Mouse (Mus musculus) kidney, embryonic 16.5 days (tissue): ENCODE measurements around the gene Loxl3. TPM values are rescaled to one million over a fixed set of nuclear protein-coding genes. Genes with fewer than 3 reads are reported as not detected.

Source experiments
- ATAC-seq: fragments of 200-750 bp; cut with Nextera tagmentation; 2 replicates; pipeline ENCODE4 v1.8.0; 2017; ENCODE audit warnings: moderate TSS enrichment; ENCODE audit not compliant: low FRiP score, low TSS enrichment
- H3K27ac ChIP-seq: fragments of 300-500 bp; sonication (generic); 2 replicates; pipeline ENCODE4 v1.5.1; 2014; ENCODE audit warnings: low read length
- H3K27me3 ChIP-seq: fragments of 300-500 bp; sonication (generic); 2 replicates; pipeline ENCODE4 v1.6.1; 2014; ENCODE audit warnings: low read length, control low read depth, mixed read lengths; ENCODE audit not compliant: insufficient read depth
- H3K36me3 ChIP-seq: fragments of 300-500 bp; sonication (generic); 2 replicates; pipeline ENCODE4 v1.6.1; 2014; ENCODE audit warnings: low read length, control low read depth, mixed read lengths; ENCODE audit not compliant: insufficient read depth
- H3K4me1 ChIP-seq: fragments of 300-500 bp; sonication (generic); 2 replicates; pipeline ENCODE4 v1.6.1; 2014; ENCODE audit warnings: low read length, control low read depth, mixed read lengths; ENCODE audit not compliant: insufficient read depth
- H3K4me2 ChIP-seq: fragments of 300-500 bp; sonication (generic); replicated peaks from 2 replicates; pipeline ENCODE4 v1.6.1; 2014; ENCODE audit warnings: low read depth, low read length
- H3K4me3 ChIP-seq: fragments of 300-500 bp; sonication (generic); 2 replicates; pipeline ENCODE4 v1.5.1; 2014; ENCODE audit warnings: mild to moderate bottlenecking, low read length
- H3K9ac ChIP-seq: fragments of 300-500 bp; sonication (generic); replicated peaks from 2 replicates; pipeline ENCODE4 v1.6.1; 2014; ENCODE audit warnings: low read length
- H3K9me3 ChIP-seq: fragments of 300-500 bp; sonication (generic); 2 replicates; pipeline ENCODE4 v1.6.1; 2016; ENCODE audit warnings: low read length, control low read depth
- WGBS: fragments of 180-500 bp; shearing (Covaris S2); extraction: QIAGEN DNeasy Blood & Tissue Kit; methylation state at CpG from one replicate; pipeline ENCODE4 v1.1.7; 2014; 5-methylcytosine and 5-hydroxymethylcytosine counted together
- polyA plus RNA-seq: library from polyadenylated mRNA; unstranded; fragments of >200 nt; fragmentation: Nextera tagmentation; extraction: Ambion mirVana; gene quantifications from 2 replicates; pipeline ENCODE4 v1.2.1, GENCODE M21; 2015

Gene Loxl3
- polyA plus RNA-seq, 1 experiment from 2014 or later = 26.1 TPM

GRCm38 (mm10) chr6:83003850-83004249 lies 30.1 kb upstream of the Loxl3 start:
- ATAC-seq = no peak
- no peak overlapping the region for H3K9ac ChIP-seq
- 88% methylated on average over 5 of the region's 5 CpGs for WGBS

GRCm38 (mm10) chr6:83004309-83004708 lies 29.7 kb upstream of the Loxl3 start:
- Histone ChIP-seq H3K4me2 (no peak overlapping the region), H3K36me3 (no peaks in the 10 kb centered on the region), H3K27ac (no peak overlapping the region), H3K9ac (no peak overlapping the region), H3K27me3 (no peaks in the 10 kb centered on the region; the same call in 1 of the 2 replicates), H3K4me1 (peaks cover 7% of the 10 kb centered on the region; the same call in 1 of the 2 replicates), H3K9me3 (no peaks in the 10 kb centered on the region), H3K4me3 (no peak overlapping the region)
- ATAC-seq = no peak
- WGBS = 77% methylated on average over 2 of the region's 2 CpGs

More at GRCm38 (mm10) chr6:83003850-83004249, 30.1 kb upstream of the Loxl3 start:
- no peak overlapping the region for H3K27ac ChIP-seq
- no peak overlapping the region for H3K4me3 ChIP-seq
- no peaks in the 10 kb centered on the region; the same call in 1 of the 2 replicates for H3K27me3 ChIP-seq
- peaks cover 7% of the 10 kb centered on the region; the same call in 1 of the 2 replicates for H3K4me1 ChIP-seq
- no peak overlapping the region for H3K4me2 ChIP-seq
- H3K9me3 ChIP-seq = no peaks in the 10 kb centered on the region
- no peaks in the 10 kb centered on the region for H3K36me3 ChIP-seq

DNA sequence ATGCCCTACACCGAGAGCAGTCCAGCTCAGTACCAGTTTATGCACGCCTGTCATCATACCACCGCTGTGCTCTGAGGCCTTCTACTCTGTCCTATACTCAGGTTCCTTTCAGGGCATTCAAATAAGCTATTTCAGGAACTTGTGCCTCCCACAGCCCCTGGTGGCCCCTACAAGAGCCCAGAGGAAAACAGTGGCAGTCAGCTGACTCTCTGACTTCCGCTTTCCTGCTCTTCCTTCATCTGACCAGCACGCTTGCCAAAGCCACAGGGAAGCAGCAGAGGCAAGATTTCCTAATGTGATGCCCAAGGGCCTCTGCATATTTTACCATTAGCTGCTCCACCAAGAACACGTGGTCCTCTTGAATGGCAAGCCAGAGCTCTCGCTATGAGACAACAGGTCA lies 29.1 kb upstream of the Loxl3 start:
- peaks cover 7% of the 10 kb centered on the region for H3K4me1 ChIP-seq
- no peak overlapping the region for H3K4me2 ChIP-seq
- WGBS = 52% methylated on average over 7 of the region's 7 CpGs
- no peak overlapping the region for H3K9ac ChIP-seq
- peak overlapping the region; percentile 5; the same call in 1 of the 2 replicates for H3K27ac ChIP-seq
- peak; percentile 51; the same call in 1 of the 2 replicates for ATAC-seq
- H3K4me3 ChIP-seq = no peak overlapping the region
- H3K27me3 ChIP-seq = no peaks in the 10 kb centered on the region; the same call in 1 of the 2 replicates
- H3K36me3 ChIP-seq = no peaks in the 10 kb centered on the region
- H3K9me3 ChIP-seq = no peaks in the 10 kb centered on the region

DNA sequence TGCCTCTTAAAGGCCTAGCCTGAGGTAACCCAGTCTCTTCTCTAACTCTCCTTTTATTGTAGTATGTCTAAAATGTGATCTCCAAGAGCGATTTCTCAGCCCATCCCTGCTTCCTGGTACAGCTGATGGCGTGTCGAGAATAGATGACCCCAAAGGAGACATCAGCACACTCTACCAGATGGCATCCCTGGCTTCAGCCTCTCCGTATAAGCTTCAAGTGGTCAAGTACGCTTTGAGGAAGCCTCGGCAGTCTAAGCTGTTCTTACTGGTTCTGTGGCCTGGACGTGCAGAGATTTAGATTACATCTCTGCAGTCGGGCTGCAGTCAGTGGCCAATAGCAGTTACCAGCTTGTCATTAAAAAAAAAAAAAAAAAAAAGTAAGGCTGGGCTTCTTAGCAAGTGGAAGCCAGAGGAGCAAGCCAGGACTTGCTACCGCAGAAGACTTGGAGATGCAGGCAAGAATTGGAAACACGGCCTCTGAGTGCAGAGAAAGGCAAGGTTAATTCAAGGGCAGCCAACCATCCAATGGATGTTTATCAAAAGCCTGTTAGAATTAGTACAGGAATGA lies 28.4 kb upstream of the Loxl3 start:
- Histone ChIP-seq H3K9ac (no peak overlapping the region), H3K36me3 (no peaks in the 10 kb centered on the region), H3K4me3 (no peak overlapping the region), H3K9me3 (no peaks in the 10 kb centered on the region), H3K27me3 (no peaks in the 10 kb centered on the region; the same call in 1 of the 2 replicates), H3K4me2 (no peak overlapping the region), H3K27ac (peak overlapping the region; percentile 5; the same call in 1 of the 2 replicates), H3K4me1 (peaks cover 7% of the 10 kb centered on the region)
- ATAC-seq = no peak
- 66% methylated on average over 10 of the region's 10 CpGs for WGBS

DNA sequence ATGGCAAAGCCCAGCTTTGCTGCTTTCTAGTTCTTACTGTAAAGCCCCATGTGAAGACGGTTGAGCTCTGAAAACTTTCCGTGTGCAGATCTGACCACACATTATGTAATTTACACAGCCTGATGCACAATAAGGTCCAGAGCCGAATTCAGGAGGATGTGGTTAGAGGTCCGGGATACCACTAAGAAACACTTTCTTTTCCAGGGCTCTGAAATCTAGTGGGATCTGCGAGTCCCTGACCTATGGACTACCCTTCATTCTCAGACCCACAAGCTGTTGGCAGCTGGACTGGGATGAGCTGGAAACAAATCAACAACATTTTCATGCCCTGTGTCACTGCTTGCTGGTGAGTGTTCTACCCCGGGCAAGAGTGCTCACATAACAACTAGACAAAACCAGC lies 27.9 kb upstream of the Loxl3 start:
- ATAC-seq = no peak
- 82% methylated on average over 6 of the region's 6 CpGs for WGBS
- no peak overlapping the region for H3K27ac ChIP-seq

GRCm38 (mm10) chr6:83008659-83009058 lies 25.3 kb upstream of the Loxl3 start:
- no peak overlapping the region for H3K27ac ChIP-seq
- no peaks in the 10 kb centered on the region for H3K9me3 ChIP-seq
- no peaks in the 10 kb centered on the region; the same call in 1 of the 2 replicates for H3K27me3 ChIP-seq
- no peaks in the 10 kb centered on the region for H3K36me3 ChIP-seq
- 40% methylated on average over 3 of the region's 3 CpGs for WGBS
- no peak overlapping the region for H3K4me2 ChIP-seq
- H3K4me3 ChIP-seq = no peak overlapping the region
- no peak for ATAC-seq
- H3K4me1 ChIP-seq = peaks cover 7% of the 10 kb centered on the region
- no peak overlapping the region for H3K9ac ChIP-seq

More for the DNA sequence above, 27.9 kb upstream of the Loxl3 start:
- H3K9me3 ChIP-seq = no peaks in the 10 kb centered on the region
- H3K36me3 ChIP-seq = no peaks in the 10 kb centered on the region
- no peak overlapping the region for H3K4me2 ChIP-seq
- H3K4me3 ChIP-seq = no peak overlapping the region
- H3K27me3 ChIP-seq = no peaks in the 10 kb centered on the region; the same call in 1 of the 2 replicates
- H3K4me1 ChIP-seq = peaks cover 7% of the 10 kb centered on the region
- H3K9ac ChIP-seq = no peak overlapping the region

GRCm38 (mm10) chr6:83010010-83010409 lies 24.0 kb upstream of the Loxl3 start:
- no peaks in the 10 kb centered on the region; the same call in 1 of the 2 replicates for H3K27me3 ChIP-seq
- peaks cover 4% of the 10 kb centered on the region for H3K4me1 ChIP-seq
- no peak overlapping the region for H3K4me2 ChIP-seq
- no peak overlapping the region for H3K9ac ChIP-seq
- 54% methylated on average over 7 of the region's 7 CpGs for WGBS
- no peaks in the 10 kb centered on the region for H3K9me3 ChIP-seq
- no peaks in the 10 kb centered on the region for H3K36me3 ChIP-seq
- H3K4me3 ChIP-seq = no peak overlapping the region
- H3K27ac ChIP-seq = no peak overlapping the region
- no peak for ATAC-seq

- no peak overlapping the region for H3K4me3 ChIP-seq
- H3K36me3 ChIP-seq = no peaks in the 10 kb centered on the region
- no peaks in the 10 kb centered on the region; the same call in 1 of the 2 replicates for H3K27me3 ChIP-seq
- no peak for ATAC-seq
- H3K27ac ChIP-seq = no peak overlapping the region
- WGBS = 84% methylated on average over 7 of the region's 7 CpGs
- H3K9ac ChIP-seq = no peak overlapping the region
- H3K4me1 ChIP-seq = no peaks in the 10 kb centered on the region; the same call in 1 of the 2 replicates
- H3K4me2 ChIP-seq = no peak overlapping the region
- H3K9me3 ChIP-seq = no peaks in the 10 kb centered on the region
Observed at GRCm38 (mm10) chr6:83011255-83011654, 22.7 kb upstream of the Loxl3 start.

- Histone ChIP-seq H3K9ac (no peak overlapping the region), H3K36me3 (no peaks in the 10 kb centered on the region), H3K9me3 (no peaks in the 10 kb centered on the region), H3K4me2 (no peak overlapping the region), H3K27me3 (no peaks in the 10 kb centered on the region; the same call in 1 of the 2 replicates), H3K4me3 (no peak overlapping the region), H3K27ac (no peak overlapping the region), H3K4me1 (no peaks in the 10 kb centered on the region; the same call in 1 of the 2 replicates)
- ATAC-seq = no peak
- 77% methylated on average over 6 of the region's 6 CpGs for WGBS
Observed at GRCm38 (mm10) chr6:83011756-83012155, 22.2 kb upstream of the Loxl3 start.

GRCm38 (mm10) chr6:83013444-83013843 lies 20.5 kb upstream of the Loxl3 start:
- Histone ChIP-seq H3K4me1 (peaks cover 2% of the 10 kb centered on the region; the same call in 1 of the 2 replicates), H3K9me3 (no peaks in the 10 kb centered on the region), H3K27me3 (no peaks in the 10 kb centered on the region), H3K27ac (no peak overlapping the region), H3K36me3 (no peaks in the 10 kb centered on the region), H3K9ac (no peak overlapping the region), H3K4me3 (no peak overlapping the region), H3K4me2 (no peak overlapping the region)
- 57% methylated on average over 5 of the region's 5 CpGs for WGBS
- ATAC-seq = no peak
